Mouse (Mus musculus): ENCODE measurements around the gene Rars2.

Gene Rars2

DNA sequence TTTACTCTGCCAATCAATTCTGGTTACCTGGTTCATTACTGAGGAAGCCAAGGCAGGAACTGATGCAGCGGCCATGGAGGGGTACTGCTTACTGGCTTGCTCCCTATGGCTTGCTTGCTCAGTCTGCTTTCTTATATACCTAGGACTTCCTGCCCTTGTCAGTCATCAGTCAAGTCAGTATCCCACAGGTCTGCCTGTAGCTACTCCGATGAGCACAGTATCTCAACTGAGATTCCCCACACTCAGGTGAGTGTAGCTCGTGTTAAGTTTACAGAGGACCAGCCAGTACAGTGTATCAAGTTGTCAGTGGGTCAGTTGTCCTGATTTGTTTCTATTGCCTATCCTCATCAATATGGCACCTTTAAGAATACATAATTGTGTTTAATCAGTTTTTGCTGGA is 26.0 kb downstream of the Rars2 start:
- no peak for DNase-seq (ENCODE audit: low spot score)

GRCm38 (mm10) chr4:34644779-34645178 is 30.0 kb downstream of the Rars2 start:
- no peak for DNase-seq (ENCODE audit: low spot score)

- no peak for DNase-seq (ENCODE audit: low spot score)
Measured at GRCm38 (mm10) chr4:34653179-34653578, 38.4 kb downstream of the Rars2 start.

DNA sequence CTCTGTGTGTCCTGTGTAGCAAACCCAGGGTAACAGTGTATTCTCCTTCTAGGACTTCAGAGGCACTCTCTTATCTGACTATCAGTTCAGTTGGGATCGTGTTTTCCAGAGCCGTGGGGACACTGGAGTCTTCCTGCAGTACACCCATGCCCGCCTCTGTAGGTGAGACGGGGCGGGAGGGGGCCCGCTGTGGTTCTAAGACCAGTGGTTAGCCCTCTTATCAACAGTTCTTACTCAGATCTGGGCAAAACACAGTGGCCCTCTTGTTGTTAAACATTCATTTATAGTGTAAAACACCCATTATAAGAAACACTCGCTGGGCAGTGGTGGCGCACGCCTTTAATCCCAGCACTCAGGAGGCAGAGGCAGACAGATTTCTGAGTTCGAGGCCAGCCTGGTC is 41.3 kb downstream of the Rars2 start:
- DNase-seq (ENCODE audit: low spot score) = no peak

GRCm38 (mm10) chr4:34659012-34659411 is 44.3 kb downstream of the Rars2 start:
- DNase-seq (ENCODE audit: low spot score) = no peak

DNA sequence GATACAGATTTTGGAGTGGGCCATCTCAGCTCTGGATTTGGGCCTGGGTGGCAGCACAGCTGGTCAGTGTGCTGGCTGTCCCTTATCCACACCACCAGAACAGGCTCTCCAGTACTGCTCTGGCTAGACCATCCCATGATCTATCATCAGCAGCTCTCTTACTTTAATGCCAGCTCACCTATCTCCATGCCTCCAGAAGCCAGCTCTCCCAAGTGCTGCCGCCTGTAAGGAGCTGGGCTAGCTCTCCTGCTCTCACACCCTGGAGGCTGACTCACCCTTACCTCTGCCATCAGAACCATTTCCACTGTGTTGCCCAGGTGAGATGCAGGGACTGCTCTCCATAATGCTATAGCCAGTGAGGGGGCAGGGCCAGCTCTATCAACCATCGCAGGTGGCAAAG is 46.8 kb downstream of the Rars2 start:
- DNase-seq (ENCODE audit: low spot score) = no peak

GRCm38 (mm10) chr4:34661927-34662326 is 47.2 kb downstream of the Rars2 start:
- no peak for DNase-seq (ENCODE audit: low spot score)

- DNase-seq (ENCODE audit: low spot score) = no peak
Measured at GRCm38 (mm10) chr4:34667923-34668322, 53.2 kb downstream of the Rars2 start.

- DNase-seq (ENCODE audit: low spot score) = no peak
Measured at GRCm38 (mm10) chr4:34673721-34674120, 59.0 kb downstream of the Rars2 start.

GRCm38 (mm10) chr4:34680530-34680929 is 65.8 kb downstream of the Rars2 start:
- DNase-seq (ENCODE audit: low spot score) = no peak

DNA sequence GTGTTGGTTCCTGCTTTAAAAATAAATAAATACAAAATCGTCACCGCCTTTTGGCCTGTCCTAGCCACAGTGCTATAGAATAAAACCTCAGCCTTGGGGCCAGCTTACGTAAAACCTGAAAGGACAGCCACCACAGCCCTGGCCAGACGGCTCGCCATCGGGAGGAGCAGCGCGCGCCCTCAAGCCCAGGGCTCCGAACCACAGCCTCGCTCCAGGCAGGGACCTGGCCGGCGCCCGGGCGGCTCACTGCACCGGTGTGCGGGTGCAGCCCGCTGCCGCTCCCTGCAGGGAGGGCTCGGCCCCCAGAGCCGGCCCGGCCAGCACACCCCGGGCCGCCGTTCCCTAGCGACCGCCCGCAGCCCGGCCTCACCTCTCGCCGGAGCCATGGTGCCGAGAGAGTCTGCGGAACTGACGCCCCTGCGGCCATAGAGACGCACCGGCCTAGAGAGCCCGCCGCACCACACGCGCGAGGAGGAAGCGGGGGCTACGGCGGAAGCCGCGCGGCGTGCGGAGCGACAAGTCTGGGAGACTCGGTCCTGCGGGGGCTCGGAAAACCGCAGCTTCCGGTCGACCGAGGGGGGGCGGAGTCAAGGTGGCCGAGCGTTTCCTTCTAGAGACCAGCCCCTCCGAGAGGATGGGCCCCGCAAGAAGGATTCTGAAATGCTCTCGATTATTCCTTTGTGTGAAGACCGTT is 72.3 kb downstream of the Rars2 start, which contains the start of gene Slc35a1:
Gene Slc35a1, minus strand, starts transcription at position 565 of the 694 bp plus-strand sequence.
- peak; percentile 73 for DNase-seq (ENCODE audit: low spot score)

DNA sequence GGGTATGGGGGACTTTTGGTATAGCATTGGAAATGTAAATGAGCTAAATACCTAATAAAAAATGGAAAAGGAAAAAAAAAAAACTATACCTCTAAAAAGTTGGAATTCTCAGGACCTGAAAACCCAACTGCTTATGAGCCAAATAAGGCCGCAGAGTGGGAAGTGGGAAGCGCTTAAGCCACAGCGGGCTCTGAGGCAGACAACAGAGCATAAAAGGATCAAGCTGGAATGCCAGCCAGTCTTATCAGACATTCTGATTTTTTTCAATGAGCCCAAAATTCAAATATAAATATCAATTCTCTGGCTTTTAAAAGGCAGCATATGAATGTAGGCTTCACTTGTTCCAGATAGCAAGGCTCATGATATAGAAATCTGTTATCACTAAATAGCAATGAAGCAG is 73.3 kb downstream of the Rars2 start:
- DNase-seq (ENCODE audit: low spot score) = no peak

DNA sequence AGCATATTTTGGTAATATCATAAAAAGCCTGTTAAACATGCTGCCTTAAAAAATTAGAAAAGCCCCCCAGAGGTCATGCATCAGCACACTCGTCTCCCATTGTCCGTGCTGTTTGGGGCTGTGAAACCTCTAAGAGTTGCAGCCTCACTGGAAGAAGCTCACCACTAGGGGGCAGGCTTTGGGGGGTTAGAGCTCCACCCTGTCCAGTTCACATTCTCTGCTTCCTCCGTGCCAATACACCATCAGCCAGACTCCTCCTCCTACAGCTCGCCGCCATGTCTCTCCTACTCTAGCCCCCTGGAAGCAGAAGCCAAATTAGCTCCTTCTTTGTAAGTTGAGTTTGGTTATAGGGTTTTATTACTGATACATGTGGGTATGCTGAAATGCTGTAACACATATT is 86.8 kb downstream of the Rars2 start:
- no peak for DNase-seq (ENCODE audit: low spot score)

DNA sequence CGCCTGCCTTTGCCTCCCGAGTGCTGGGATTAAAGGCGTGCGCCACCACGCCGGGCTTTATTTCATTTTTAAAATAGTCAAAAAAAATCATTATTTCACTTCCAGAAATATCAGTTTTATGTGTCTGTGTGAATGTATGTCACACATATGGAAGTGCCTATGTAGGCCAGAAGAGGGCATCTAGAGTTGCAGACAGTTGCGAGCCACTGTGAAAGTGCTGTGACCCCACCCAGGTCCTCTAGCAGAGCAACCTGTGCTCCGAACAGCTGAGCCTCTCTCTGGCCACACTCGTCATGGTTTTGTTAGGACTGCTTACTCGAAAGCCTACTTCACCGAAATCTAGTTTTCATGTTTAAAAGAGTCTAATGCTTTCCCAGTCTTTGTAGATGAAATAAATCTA is 87.5 kb downstream of the Rars2 start:
- no peak for DNase-seq (ENCODE audit: low spot score)

DNA sequence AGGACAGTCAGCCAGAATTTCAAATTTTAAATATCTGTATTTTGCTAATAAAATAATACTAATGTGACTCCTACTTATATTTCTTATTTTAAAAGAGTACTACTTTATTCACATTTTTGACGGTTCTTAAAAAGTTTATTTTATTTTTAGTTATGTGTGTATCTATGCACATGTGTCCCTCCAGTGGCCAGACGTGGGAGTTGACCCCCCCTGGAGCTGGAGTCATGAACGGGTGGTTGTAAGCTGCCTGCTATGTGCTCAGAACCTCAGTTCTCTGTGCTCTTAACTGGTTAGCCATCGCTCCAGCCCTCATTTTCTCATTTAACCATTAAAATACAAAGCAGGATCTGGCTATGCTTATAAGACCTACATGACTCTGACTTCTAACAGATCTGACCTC is 88.3 kb downstream of the Rars2 start:
- no peak for DNase-seq (ENCODE audit: low spot score)

DNA sequence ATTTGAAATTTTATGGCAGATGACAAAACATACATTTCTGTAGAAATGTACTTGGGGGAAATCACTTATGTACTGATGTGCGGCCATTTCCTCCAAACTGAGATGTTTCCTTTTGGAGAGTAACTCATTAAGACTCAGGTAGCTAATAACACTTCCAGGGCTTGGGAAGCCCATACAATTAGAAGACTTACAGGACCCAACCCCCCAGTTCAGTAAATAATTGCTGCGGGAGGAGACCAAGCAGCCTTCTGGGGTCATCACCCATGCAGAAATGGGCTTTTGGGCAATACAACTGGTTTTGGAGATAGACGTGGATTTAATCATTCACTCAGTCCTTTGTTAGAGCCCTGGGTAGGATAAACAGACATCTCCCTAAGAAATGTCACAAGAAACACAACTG is 92.5 kb downstream of the Rars2 start:
- DNase-seq (ENCODE audit: low spot score) = no peak

GRCm38 (mm10) chr4:34708127-34708526 is 93.4 kb downstream of the Rars2 start:
- DNase-seq (ENCODE audit: low spot score) = no peak

All from urinary bladder, postnatal 10 days (tissue).